Mouse (Mus musculus): ENCODE data around the gene Ugdh. TPM values are rescaled to one million over a fixed set of nuclear protein-coding genes. Genes with fewer than 3 reads are reported as not detected.

Ugdh gene
- polyA plus RNA-seq, 1 experiment: 26.6 TPM

DNA sequence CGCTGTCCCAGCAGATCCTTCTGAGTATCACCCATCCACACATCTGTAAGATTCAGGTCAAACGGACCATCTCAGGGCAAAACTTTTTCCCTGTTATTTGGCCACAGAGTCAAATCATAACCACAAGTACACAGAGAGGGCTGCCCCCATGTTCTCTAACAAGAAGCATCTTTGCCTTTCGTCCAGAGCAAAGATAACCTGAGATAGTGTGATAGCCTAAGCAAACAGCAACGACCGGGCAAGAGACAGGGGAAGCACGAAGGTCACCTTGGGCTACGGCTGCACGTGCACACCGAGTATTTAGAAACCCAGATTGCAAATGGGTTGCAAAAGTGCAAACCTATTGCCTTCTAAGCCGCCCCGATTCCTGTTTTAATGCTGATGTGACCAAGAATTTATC is 67.9 kb downstream of the Ugdh start:
- WGBS: 55% methylated on average over 11 of the region's 11 CpGs
- DNase-seq (ENCODE audit: low read depth, low spot score): no peak

Other genes with a start within 250 kb of the Ugdh start
- 0.72 and 1.7 TPM in 2 replicates for gene Wdr19, start 236.3 kb downstream of the Ugdh start, polyA plus RNA-seq (2012; rRNA removed)
- gene Rfc1, start 100.3 kb downstream of the Ugdh start, polyA plus RNA-seq (2012; rRNA removed): 12.0 and 13.6 TPM in 2 replicates
- gene Klb, start 87.6 kb downstream of the Ugdh start, polyA plus RNA-seq (2012; rRNA removed): 0.36 and 0.40 TPM in 2 replicates
- 361 TPM in 2 replicates for gene Rpl9, start 44.5 kb downstream of the Ugdh start, polyA plus RNA-seq (2012; rRNA removed)
- gene Lias, start 44.5 kb downstream of the Ugdh start, polyA plus RNA-seq (2012; rRNA removed): 13.4 and 17.8 TPM in 2 replicates
- gene Gm43552, start 56.9 kb upstream of the Ugdh start, polyA plus RNA-seq (2012; rRNA removed): 0.62 TPM in 1 of 2 replicates, not detected in the other
- 111 and 119 TPM in 2 replicates for gene Smim14, start 101.2 kb upstream of the Ugdh start, polyA plus RNA-seq (2012; rRNA removed)
- 19.3 and 22.7 TPM in 2 replicates for gene Ube2k, start 101.3 kb upstream of the Ugdh start, polyA plus RNA-seq (2012; rRNA removed)

All from large intestine, adult 2 months (tissue).